Mouse (Mus musculus): ENCODE measurements around the gene Zfp961. TPM values are rescaled to one million over a fixed set of nuclear protein-coding genes. Genes with fewer than 3 reads are reported as not detected.

The Zfp961 gene
- 12.7 and 13.6 TPM in 2 replicates for polyA plus RNA-seq (2015; fragmentation: Nextera tagmentation; extraction: Ambion mirVana)

DNA sequence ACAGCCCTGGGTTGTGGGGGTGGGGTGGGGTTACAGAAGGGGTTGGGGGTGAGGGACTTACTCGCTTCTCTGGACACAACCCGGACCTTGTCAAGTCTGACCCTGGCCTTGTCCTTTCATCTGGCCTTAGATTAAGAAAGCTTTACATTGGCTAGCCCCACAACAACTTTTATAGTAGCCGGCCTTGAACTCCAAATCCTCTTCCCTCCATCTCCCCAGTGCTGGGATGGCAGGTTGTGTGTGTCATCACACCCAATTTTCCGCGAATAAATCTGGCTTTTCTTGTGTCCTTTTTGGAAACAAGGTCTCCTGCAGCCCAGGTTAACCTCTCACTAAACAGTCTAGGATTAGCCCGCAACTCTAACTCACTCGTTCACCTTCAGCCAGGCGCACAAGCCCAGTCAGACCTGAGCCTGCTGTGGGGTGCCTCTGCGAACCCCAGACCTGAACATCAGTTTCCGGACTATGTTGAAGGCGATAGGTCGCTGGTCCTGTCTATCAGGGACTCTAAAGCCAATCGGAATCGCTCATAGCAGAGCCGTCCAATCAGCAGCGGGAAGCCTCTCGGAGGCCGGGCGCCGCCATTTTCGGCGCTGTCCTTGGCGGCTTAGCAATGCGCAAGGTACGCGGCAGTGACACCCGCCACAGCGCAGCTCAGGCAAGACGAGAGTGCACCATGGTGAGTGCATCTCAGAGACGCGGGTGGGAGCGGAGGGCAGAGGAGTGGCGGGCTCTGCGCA lies at the start of gene Zfp961:
Gene Zfp961 (plus strand): TSS at position 557 of the 740 bp plus-strand sequence.

DNA sequence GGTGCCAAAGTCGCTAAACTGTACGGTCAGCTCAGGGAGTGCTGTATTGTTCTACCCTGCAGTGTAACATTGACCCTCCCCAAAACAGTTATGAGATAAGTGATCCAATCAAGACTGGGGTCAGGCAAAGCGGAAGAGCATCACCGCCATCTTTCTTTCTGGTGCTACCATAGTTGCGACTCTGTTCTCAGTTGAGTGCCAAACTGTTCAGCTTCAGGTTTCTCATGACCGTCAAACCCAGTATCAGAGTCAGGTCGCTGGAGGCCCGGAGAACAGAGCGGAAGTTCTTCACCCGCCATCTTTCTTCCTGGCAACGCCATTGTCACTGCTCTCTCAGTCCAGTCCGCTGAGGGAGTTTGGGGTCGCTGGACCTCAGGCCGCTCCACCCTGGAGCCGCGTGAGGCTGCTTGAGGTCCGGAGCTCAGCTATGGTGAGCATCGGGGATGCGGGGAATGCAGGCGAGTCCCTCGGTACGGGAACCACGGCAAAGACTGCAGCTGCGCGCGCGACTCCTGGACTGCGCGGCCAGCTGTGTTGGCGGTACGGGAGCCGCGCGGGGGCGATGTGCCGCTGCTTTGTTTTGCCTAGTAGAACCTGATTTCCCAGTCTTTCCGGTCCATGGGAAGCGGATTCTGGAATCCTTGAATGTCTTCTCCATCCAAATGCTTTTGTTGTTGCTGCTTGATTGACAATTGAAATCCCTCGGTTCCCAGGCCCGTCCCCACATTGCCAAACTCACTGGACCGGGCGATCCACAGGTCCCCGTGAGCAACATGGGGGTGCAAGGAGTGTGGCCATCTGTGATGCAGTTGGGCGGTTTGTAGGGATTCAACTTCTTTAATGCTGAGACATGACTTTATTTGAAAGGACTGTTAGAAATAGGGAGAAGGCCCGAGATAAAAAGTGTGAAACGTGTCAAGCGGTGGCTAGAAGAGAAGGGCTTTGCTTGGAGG lies 42.3 kb upstream of the Zfp961 start, which contains the start of the genes Zfp882 and Zfp617:
Gene Zfp882 (plus strand): TSS at position 300 of the 953 bp plus-strand sequence.
Gene Zfp617 (plus strand): TSS at position 327 of the 953 bp plus-strand sequence.

DNA sequence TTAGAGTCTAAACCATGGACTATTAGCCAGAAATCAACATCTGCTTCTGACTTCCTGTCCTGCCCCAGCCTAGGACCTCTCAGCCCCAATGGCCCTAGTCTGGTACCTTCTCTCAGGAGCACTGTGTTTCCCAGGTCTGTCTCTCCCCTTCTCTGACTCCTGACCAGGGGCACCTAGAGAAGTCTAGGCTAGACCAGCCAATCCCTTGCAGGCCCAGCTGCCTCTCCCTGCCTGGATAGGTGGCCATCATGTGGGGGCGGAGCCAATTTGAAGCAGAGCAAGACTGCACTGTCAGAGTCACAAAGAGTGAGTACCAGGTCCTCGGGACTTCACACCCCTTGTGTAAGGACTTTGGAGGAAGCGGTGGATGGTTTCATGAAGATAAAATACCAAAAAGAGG lies 58.6 kb downstream of the Zfp961 start, which contains the start of gene Cyp4f18:
Gene Cyp4f18 (minus strand): TSS at position 154 of the 400 bp plus-strand sequence.

DNA sequence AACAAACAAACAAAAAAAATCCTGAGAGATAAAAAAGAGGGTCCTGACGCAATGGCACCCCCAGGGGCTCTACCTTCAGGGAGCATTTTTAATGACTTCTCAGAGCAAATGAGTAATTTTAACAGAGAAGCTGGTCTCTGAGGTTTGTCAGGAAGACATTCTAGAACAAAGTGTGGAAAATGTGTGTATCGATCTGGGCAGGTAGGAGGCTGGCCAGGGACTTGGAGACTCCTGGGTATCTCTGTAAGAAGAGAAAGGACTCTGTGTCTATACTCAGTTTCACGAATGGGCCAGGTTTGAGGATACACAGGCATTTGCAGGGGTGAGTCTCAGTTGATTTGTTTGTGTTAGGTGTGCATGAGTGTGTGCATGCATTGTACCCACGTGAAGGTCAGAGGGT lies 90.1 kb downstream of the Zfp961 start, which contains the start of gene Olfr372:
Gene Olfr372 (plus strand): TSS at position 301 of the 400 bp plus-strand sequence.

Other genes starting within 250 kb of the Zfp961 start
- 0.47 and 0.90 TPM in 2 replicates for gene B3gnt3, start 249.2 kb upstream of the Zfp961 start, polyA plus RNA-seq (2015; fragmentation: Nextera tagmentation; extraction: Ambion mirVana)
- 56.6 and 70.9 TPM in 2 replicates for gene Fcho1, start 225.3 kb upstream of the Zfp961 start, polyA plus RNA-seq (2015; fragmentation: Nextera tagmentation; extraction: Ambion mirVana)
- 5.1 and 5.7 TPM in 2 replicates for gene Zfp709, start 69.0 kb upstream of the Zfp961 start, polyA plus RNA-seq (2015; fragmentation: Nextera tagmentation; extraction: Ambion mirVana)
- 10.9 and 11.4 TPM in 2 replicates for gene Zfp882, start 42.4 kb upstream of the Zfp961 start, polyA plus RNA-seq (2015; fragmentation: Nextera tagmentation; extraction: Ambion mirVana)
- gene Zfp617, start 42.4 kb upstream of the Zfp961 start, polyA plus RNA-seq (2015; fragmentation: Nextera tagmentation; extraction: Ambion mirVana), result 26.3 and 26.8 TPM in 2 replicates
- 1.3 and 1.6 TPM in 2 replicates for gene Cyp4f18, start 58.6 kb downstream of the Zfp961 start, polyA plus RNA-seq (2015; fragmentation: Nextera tagmentation; extraction: Ambion mirVana)
- not detected in 2 replicates for gene Olfr372, start 90.2 kb downstream of the Zfp961 start, polyA plus RNA-seq (2015; fragmentation: Nextera tagmentation; extraction: Ambion mirVana)
- not detected in 2 replicates for gene Olfr373, start 132.1 kb downstream of the Zfp961 start, polyA plus RNA-seq (2015; fragmentation: Nextera tagmentation; extraction: Ambion mirVana)
- gene Olfr374, start 156.0 kb downstream of the Zfp961 start, polyA plus RNA-seq (2015; fragmentation: Nextera tagmentation; extraction: Ambion mirVana), result not detected in 2 replicates
- 100 and 103 TPM in 2 replicates for gene Tpm4, start 183.9 kb downstream of the Zfp961 start, polyA plus RNA-seq (2015; fragmentation: Nextera tagmentation; extraction: Ambion mirVana)
- 61.4 and 65.5 TPM in 2 replicates for gene Rab8a, start 210.2 kb downstream of the Zfp961 start, polyA plus RNA-seq (2015; fragmentation: Nextera tagmentation; extraction: Ambion mirVana)
- not detected in 2 replicates for gene Hsh2d, start 238.6 kb downstream of the Zfp961 start, polyA plus RNA-seq (2015; fragmentation: Nextera tagmentation; extraction: Ambion mirVana)

All from neural tube, postnatal 0 days (tissue).